Mouse (Mus musculus) adrenal gland (tissue): ENCODE results near the gene Sh3gl3.

Source experiments
- intact Hi-C: fragments of 180-260 bp; cut with DNase I; formaldehyde crosslinking; loops from one replicate; pipeline ENCODE4 v1.15.1; 2025

Sh3gl3 gene

GRCm38 (mm10) chr7:82234898-82235290 is 61.3 kb downstream of the Sh3gl3 start:
- intact Hi-C loops = no loop called here

- intact Hi-C loops = no loop called here
These were observed 61.8 kb downstream of the Sh3gl3 start for GRCm38 (mm10) chr7:82235486-82235885.

DNA sequence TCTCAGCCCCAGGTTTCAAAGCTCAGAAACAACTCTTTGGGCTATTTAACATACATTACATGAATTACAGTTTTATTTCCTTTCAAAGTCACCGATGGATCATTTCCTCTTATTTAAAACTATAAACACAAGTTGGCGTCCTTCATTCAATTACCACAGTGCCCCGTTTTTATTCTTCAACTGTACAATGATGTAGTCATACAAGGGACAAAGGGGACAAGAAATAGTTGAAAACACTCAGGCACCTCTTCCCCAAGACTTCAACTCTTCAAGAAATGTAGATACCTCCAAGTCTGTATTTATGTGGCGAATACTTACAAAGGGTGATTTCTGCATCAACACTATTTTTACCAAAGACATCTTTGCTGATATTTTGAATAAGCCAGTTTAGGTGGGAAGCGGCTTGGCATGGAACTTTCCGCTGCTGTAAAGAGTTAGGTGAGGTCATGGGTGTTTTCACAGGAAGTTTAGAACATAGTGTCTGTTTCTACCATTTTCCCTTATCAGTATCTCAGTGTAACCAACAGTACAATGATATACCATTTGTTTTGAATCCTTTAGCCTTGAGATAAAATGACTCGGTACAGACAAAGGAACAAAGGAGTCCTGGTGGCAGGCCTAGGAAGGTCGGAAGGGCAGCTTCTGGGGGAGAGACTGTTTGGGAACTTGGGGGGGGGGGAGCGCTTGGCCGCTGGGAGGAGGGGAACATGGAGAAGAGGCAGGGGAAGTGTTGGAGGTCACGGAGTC is 62.7 kb downstream of the Sh3gl3 start:
- intact Hi-C loops = no loop called here

DNA sequence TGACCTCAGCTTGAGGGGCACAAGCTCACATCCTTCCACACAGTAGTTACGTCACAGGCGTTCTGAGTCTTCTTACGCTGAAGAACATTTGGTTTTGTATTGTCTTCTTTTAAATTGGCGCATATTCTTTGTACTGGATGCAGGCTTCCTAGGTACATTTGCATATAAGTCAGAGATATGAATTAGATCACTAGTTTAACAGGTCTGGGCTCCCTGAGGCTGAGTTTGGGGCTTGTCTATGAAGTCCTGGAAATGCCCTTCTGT is 63.2 kb downstream of the Sh3gl3 start:
- intact Hi-C loops = no loop called here

DNA sequence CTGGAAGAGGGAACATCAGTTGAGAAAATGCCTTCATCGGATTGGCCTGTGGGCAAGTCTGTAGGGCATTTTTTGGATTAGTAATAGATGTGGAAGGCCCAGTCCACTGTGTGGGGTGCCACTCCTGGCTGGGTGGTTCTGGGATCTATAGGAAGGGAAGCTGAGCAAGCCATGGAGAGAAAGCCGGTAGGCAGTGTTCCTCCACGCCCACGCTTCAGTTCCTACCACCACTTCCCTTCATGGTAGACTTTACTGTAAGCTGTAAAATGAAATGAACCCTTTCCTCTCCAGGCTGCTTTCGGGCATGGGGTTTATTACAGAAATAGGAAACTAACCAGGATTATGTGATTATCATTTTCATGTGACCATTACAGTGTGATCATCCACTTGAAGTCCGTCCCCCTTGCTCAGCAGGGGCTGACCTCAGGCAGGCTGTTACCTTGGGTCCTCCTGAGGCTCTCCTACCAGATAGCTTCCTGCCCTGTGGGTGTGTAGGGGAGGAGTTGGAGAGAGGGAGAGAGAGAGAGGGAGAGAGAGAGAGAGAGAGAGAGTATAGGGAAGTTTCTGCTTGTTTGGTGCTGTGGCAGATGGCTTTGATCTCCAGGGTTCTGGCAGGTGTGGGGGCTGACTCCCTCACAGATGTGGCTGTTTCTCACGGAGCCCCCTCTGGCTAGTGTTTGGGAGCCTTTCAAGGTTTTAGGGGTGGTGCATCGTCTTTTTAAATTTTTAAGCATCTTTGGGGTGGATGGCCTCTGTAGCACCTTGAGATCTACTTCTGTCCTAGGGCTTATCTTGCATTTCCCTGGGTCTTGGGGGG is 67.0 kb downstream of the Sh3gl3 start:
- intact Hi-C loops = no loop called here

- intact Hi-C loops = no loop called here
These were observed 71.1 kb downstream of the Sh3gl3 start for GRCm38 (mm10) chr7:82244701-82245100.

- intact Hi-C loops = no loop called here
These were observed 75.5 kb downstream of the Sh3gl3 start for GRCm38 (mm10) chr7:82248953-82249695.

DNA sequence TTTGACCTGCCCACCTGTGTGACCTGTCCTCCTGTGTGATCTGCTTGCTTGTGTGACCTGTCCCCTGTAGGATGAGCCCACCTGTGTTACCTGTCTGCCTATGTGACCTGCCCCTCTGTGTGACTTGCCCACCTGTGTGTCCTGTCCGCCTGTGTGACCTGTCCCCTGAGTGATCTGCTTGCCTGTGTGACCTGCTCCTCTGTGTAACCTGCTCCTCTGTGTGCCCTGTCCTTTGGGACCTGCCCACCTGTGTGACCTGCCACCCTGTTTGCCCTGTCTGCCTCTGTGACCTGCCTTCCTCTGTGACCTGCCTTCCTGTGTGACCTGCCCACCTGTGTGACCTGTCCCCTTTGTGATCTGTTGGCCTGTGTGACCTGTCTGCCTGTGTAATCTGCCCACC is 79.7 kb downstream of the Sh3gl3 start:
- intact Hi-C loops = no loop called here

- intact Hi-C loops = no loop called here
These were observed 83.3 kb downstream of the Sh3gl3 start for GRCm38 (mm10) chr7:82256936-82257335.

GRCm38 (mm10) chr7:82257530-82257929 is 83.9 kb downstream of the Sh3gl3 start:
- intact Hi-C loops = no loop called here

DNA sequence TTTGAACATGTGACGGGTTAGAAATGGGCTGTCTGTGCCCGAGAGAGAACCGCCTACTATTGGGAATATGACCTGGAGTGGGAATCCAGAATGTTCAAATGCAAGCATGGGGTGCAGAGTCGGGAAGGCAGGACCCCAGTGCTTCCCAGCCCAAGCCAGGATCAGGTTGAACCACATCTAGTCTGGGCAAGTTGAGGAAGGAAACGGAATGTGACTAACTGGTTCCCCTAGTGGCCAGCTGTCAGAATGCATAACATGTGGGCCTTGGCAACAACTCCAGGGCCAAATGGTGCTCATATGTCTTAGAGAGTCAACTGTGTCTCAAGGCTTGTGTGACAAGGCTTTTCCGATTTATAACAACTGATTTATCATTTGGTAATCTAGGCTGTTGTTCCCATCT is 86.6 kb downstream of the Sh3gl3 start:
- intact Hi-C loops = no loop called here

- intact Hi-C loops = loop anchor here (2.0 kb wide), 2 partner anchors 142 to 304 kb away; no protein-coding TSS in a partner anchor
These were observed 89.5 kb downstream of the Sh3gl3 start for GRCm38 (mm10) chr7:82263141-82263540.

GRCm38 (mm10) chr7:82264119-82264518 is 90.5 kb downstream of the Sh3gl3 start:
- intact Hi-C loops = no loop called here

- intact Hi-C loops = no loop called here
These were observed 91.7 kb downstream of the Sh3gl3 start for GRCm38 (mm10) chr7:82265365-82265764.

DNA sequence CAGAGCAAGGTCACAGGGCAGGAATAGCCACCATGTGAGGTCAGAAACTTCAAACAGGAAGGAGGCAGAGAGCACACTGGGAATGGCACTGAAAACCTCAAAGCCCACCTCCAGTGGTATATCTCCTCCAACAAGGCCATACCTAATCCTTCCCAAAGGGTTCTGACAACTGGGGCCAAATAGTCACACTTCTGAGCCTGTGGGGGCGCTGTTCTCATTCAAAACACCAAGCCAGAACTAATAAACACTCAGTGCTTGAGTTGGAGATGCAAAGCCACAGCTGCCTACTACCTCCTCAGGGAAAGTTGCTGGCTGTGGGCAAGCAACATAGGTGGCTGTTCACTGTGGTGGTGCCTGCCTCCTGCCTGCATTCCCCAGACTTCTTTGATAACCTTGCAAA is 96.3 kb downstream of the Sh3gl3 start:
- intact Hi-C loops = no loop called here

GRCm38 (mm10) chr7:82271742-82272141 is 98.1 kb downstream of the Sh3gl3 start:
- intact Hi-C loops = loop anchor here (2.0 kb wide), 1 partner anchor 313 kb away; no protein-coding TSS in a partner anchor

- intact Hi-C loops = loop anchor here (2.0 kb wide), 1 partner anchor 314 kb away; no protein-coding TSS in a partner anchor
These were observed 99.2 kb downstream of the Sh3gl3 start for GRCm38 (mm10) chr7:82272875-82273274.

DNA sequence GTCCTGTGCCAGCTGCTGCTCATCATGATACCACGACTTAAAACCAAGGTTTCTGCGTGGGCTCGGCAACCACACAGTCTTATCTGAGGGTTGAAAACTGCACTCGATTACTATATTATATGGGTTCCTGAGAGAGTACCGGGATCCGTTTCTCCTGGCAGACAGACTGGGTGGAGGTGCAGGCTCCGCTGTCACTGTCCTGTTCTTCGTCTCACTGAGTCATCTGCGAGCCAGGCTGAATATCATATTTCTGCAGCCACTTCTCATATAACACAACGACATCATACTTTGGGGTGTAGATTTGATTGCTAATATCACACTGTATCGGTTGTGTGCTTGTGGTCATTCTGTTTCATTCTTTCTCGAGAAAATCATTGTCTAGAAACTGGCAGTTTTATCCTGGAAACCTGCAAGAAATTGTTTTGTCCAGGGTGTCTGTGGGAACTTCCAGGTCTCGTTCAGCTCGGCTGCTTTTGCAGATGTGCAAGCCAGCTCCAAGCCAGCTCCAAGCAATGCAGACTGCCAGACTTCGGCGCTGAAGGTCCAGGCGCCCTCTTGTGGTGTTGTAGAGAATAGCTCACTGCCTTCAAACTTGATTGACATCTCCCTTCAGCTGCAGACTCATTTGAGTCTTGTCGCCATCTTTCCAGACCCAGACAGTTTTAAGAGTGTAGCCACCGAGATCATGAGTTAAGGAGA is 100.5 kb downstream of the Sh3gl3 start:
- intact Hi-C loops = no loop called here

- intact Hi-C loops = no loop called here
These were observed 101.3 kb downstream of the Sh3gl3 start for GRCm38 (mm10) chr7:82274975-82275374.

- intact Hi-C loops = no loop called here
These were observed 102.0 kb downstream of the Sh3gl3 start for GRCm38 (mm10) chr7:82275529-82276204.

DNA sequence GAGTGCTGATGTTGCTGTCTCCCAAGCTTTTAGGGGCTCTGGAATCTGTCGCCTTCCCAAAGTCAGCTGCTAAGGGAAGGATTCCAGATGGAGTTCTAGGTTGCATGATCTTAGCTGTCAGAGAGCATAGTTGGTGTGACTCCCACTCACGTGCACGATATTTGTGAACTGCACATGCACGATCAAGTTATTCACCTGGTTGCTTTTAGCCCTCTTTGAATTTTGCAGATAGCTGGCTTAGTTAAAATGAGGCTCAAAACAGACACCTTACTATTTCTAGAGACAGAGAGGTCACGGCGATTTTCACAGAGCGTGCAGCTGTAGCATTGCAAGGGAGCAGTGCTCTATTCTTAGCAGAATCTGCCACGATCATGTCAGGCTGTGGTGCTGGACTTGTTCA is 108.4 kb downstream of the Sh3gl3 start:
- intact Hi-C loops = no loop called here
